Mouse (Mus musculus) myocyte (in vitro differentiated cells): ENCODE data around the gene Zdhhc21. TPM values are rescaled to one million over a fixed set of nuclear protein-coding genes. Genes with fewer than 3 reads are reported as not detected.

ENCODE experiments used
- H3K27me3 ChIP-seq: one replicate; pipeline ENCODE4 v1.6.1; 2011; ENCODE audit not compliant: control insufficient read depth, insufficient read depth, insufficient read length
- H3K36me3 ChIP-seq: one replicate; pipeline ENCODE4 v1.6.1; 2011; ENCODE audit not compliant: control insufficient read depth, insufficient read depth
- H3K4me2 ChIP-seq: one replicate; pipeline ENCODE4 v1.6.1; 2011; ENCODE audit warnings: low read depth, control low read depth
- H3K4me3 ChIP-seq: one replicate; pipeline ENCODE4 v1.5.1; 2011; ENCODE audit warnings: mild to moderate bottlenecking, control low read depth, moderate library complexity
- H3K79me2 ChIP-seq: one replicate; pipeline ENCODE4 v1.6.1; 2011; ENCODE audit not compliant: control insufficient read depth, insufficient read depth
- H3ac ChIP-seq: one replicate; pipeline ENCODE4 v1.6.1; 2011; ENCODE audit not compliant: control insufficient read depth, insufficient read length
- CEBPB ChIP-seq: IDR thresholded peaks from 2 replicates; pipeline ENCODE4 v1.6.1; 2011; ENCODE audit warnings: mild to moderate bottlenecking, moderate library complexity; ENCODE audit not compliant: poor library complexity, insufficient read depth, severe bottlenecking
- E2F4 ChIP-seq: IDR thresholded peaks from one replicate; pipeline ENCODE4 v1.6.1; 2011; ENCODE audit warnings: mild to moderate bottlenecking, control low read depth, moderate library complexity; ENCODE audit not compliant: insufficient read depth
- MAX ChIP-seq: IDR thresholded peaks from one replicate; pipeline ENCODE4 v1.6.1; 2011; ENCODE audit warnings: low read depth, mild to moderate bottlenecking, control low read depth
- MYOD1 ChIP-seq, 3 experiments: IDR thresholded peaks; one replicate each; pipeline ENCODE4 v1.6.1; 2011; ENCODE audit warnings: control low read depth in 2 of 3, low read depth in 2 of 3, mild to moderate bottlenecking in 2 of 3, moderate library complexity in 1 of 3; ENCODE audit not compliant: insufficient read length in 2 of 3, control insufficient read depth in 1 of 3
- MYOG ChIP-seq, 3 experiments: IDR thresholded peaks; one replicate each; pipeline ENCODE4 v1.6.1; 2011; ENCODE audit warnings: control low read depth in 2 of 3, low read depth in 2 of 3, mild to moderate bottlenecking in 2 of 3; ENCODE audit not compliant: insufficient read length in 2 of 3, control insufficient read depth in 1 of 3, insufficient read depth in 1 of 3
- POLR2A ChIP-seq: IDR thresholded peaks from one replicate; pipeline ENCODE4 v1.6.1; 2011; ENCODE audit warnings: low read depth, mild to moderate bottlenecking, control low read depth, moderate library complexity; ENCODE audit not compliant: insufficient read length
- POLR2AphosphoS2 ChIP-seq: IDR thresholded peaks from one replicate; pipeline ENCODE4 v1.6.1; 2011; ENCODE audit warnings: low read depth, control low read depth; ENCODE audit not compliant: insufficient read length
- REST ChIP-seq: IDR thresholded peaks from one replicate; pipeline ENCODE4 v1.6.1; 2011; ENCODE audit warnings: mild to moderate bottlenecking, control low read depth, moderate library complexity; ENCODE audit not compliant: insufficient read depth, insufficient read length
- SRF ChIP-seq: IDR thresholded peaks from one replicate; pipeline ENCODE4 v1.6.1; 2011; ENCODE audit warnings: low read depth; ENCODE audit not compliant: control insufficient read depth, insufficient read length
- TCF12 ChIP-seq: IDR thresholded peaks from one replicate; pipeline ENCODE4 v1.6.1; 2011; ENCODE audit warnings: mild to moderate bottlenecking, control low read depth; ENCODE audit not compliant: poor library complexity, insufficient read depth, severe bottlenecking
- TCF3 ChIP-seq: IDR thresholded peaks from one replicate; pipeline ENCODE4 v1.6.1; 2011; ENCODE audit warnings: low read depth, control low read depth; ENCODE audit not compliant: insufficient read length
- USF1 ChIP-seq: IDR thresholded peaks from one replicate; pipeline ENCODE4 v1.6.1; 2011; ENCODE audit warnings: low read depth, mild to moderate bottlenecking, control low read depth, moderate library complexity
- polyA plus RNA-seq: library from polyadenylated mRNA; unstranded; fragments of >200 nt; fragmentation: generic; extraction: Trizol; gene quantifications from one replicate; pipeline ENCODE4 v1.2.1, GENCODE M21; 2012; ENCODE audit warnings: missing spikeins

Gene Zdhhc21
- polyA plus RNA-seq, 1 experiment, result 3.1 TPM

- no peaks in the 10 kb centered on the region for H3K36me3 ChIP-seq
- no peak overlapping the region for H3ac ChIP-seq
- TF ChIP-seq MYOD1 (IDR thresholded peaks at IDR 0.05; ENCODE audit: control insufficient read depth in 1 of 3, insufficient read length in 2 of 3, low read depth in 2 of 3), result no peak
- TF ChIP-seq TCF12, result no peak
- no peak for TF ChIP-seq MYOG (IDR thresholded peaks at IDR 0.05; ENCODE audit: control insufficient read depth in 1 of 3, insufficient read depth in 1 of 3, insufficient read length in 2 of 3, low read depth in 2 of 3)
- no peak overlapping the region for H3K4me3 ChIP-seq
- no peaks in the 10 kb centered on the region for H3K27me3 ChIP-seq
- H3K79me2 ChIP-seq, result no peaks in the 10 kb centered on the region
- H3K4me2 ChIP-seq, result no peak overlapping the region
Observed at GRCm38 (mm10) chr4:82890585-82890984, 30.8 kb upstream of the Zdhhc21 start.

GRCm38 (mm10) chr4:82886148-82886547 lies 26.4 kb upstream of the Zdhhc21 start:
- H3K79me2 ChIP-seq, result no peaks in the 10 kb centered on the region
- no peak for TF ChIP-seq TCF3
- no peak for TF ChIP-seq E2F4
- no peak for TF ChIP-seq MYOG (IDR thresholded peaks at IDR 0.05; ENCODE audit: control insufficient read depth in 1 of 3, insufficient read depth in 1 of 3, insufficient read length in 2 of 3, low read depth in 2 of 3)
- no peak for TF ChIP-seq MAX
- TF ChIP-seq SRF, result no peak
- no peak for TF ChIP-seq TCF12
- no peak for TF ChIP-seq REST
- TF ChIP-seq MYOD1 (IDR thresholded peaks at IDR 0.05; ENCODE audit: control insufficient read depth in 1 of 3, insufficient read length in 2 of 3, low read depth in 2 of 3), result no peak
- TF ChIP-seq CEBPB, result no peak
- no peak for TF ChIP-seq POLR2AphosphoS2
- TF ChIP-seq USF1, result no peak
- TF ChIP-seq POLR2A, result no peak
- no peaks in the 10 kb centered on the region for H3K36me3 ChIP-seq

GRCm38 (mm10) chr4:82885535-82885913 lies 25.8 kb upstream of the Zdhhc21 start:
- no peaks in the 10 kb centered on the region for H3K79me2 ChIP-seq
- H3K4me3 ChIP-seq, result no peak overlapping the region
- no peaks in the 10 kb centered on the region for H3K36me3 ChIP-seq
- H3ac ChIP-seq, result no peak overlapping the region
- H3K27me3 ChIP-seq, result no peaks in the 10 kb centered on the region
- no peak overlapping the region for H3K4me2 ChIP-seq
- no peak for TF ChIP-seq MYOG (IDR thresholded peaks at IDR 0.05; ENCODE audit: control insufficient read depth in 1 of 3, insufficient read depth in 1 of 3, insufficient read length in 2 of 3, low read depth in 2 of 3)
- no peak for TF ChIP-seq E2F4
- TF ChIP-seq USF1, result no peak
- TF ChIP-seq TCF3, result no peak
- TF ChIP-seq MAX, result no peak
- TF ChIP-seq POLR2AphosphoS2, result no peak
- TF ChIP-seq CEBPB, result no peak
- TF ChIP-seq REST, result no peak

More at GRCm38 (mm10) chr4:82886148-82886547, 26.4 kb upstream of the Zdhhc21 start:
- Histone ChIP-seq H3K27me3 (no peaks in the 10 kb centered on the region), H3ac (no peak overlapping the region), H3K4me3 (no peak overlapping the region), H3K4me2 (no peak overlapping the region)

- TF ChIP-seq TCF3, result no peak
- TF ChIP-seq USF1, result no peak
- no peak for TF ChIP-seq POLR2AphosphoS2
- no peak for TF ChIP-seq MYOG (IDR thresholded peaks at IDR 0.05; ENCODE audit: control insufficient read depth in 1 of 3, insufficient read depth in 1 of 3, insufficient read length in 2 of 3, low read depth in 2 of 3)
- no peak for TF ChIP-seq E2F4
- TF ChIP-seq SRF, result no peak
- TF ChIP-seq POLR2A, result no peak
- TF ChIP-seq REST, result no peak
- TF ChIP-seq TCF12, result no peak
- no peak for TF ChIP-seq MAX
- TF ChIP-seq CEBPB, result no peak
- no peak for TF ChIP-seq MYOD1 (IDR thresholded peaks at IDR 0.05; ENCODE audit: control insufficient read depth in 1 of 3, insufficient read length in 2 of 3, low read depth in 2 of 3)
- no peaks in the 10 kb centered on the region for H3K79me2 ChIP-seq
- H3ac ChIP-seq, result no peak within 1 kb of the TSS
- H3K36me3 ChIP-seq, result no peaks in the 10 kb centered on the region
- no peak within 1 kb of the TSS for H3K4me3 ChIP-seq
- no peaks in the 10 kb centered on the region for H3K27me3 ChIP-seq
- no peak within 1 kb of the TSS for H3K4me2 ChIP-seq
Observed at GRCm38 (mm10) chr4:82884636-82885534, 25.1 kb upstream of the Zdhhc21 start, which contains the start of gene Cer1. Cer1 (minus strand) TSS chr4:82885148.

GRCm38 (mm10) chr4:82882500-82882899 lies 22.7 kb upstream of the Zdhhc21 start:
- no peak overlapping the region for H3K4me2 ChIP-seq

More at GRCm38 (mm10) chr4:82882500-82882899, 22.7 kb upstream of the Zdhhc21 start:
- H3K36me3 ChIP-seq, result no peaks in the 10 kb centered on the region
- TF ChIP-seq POLR2AphosphoS2, result no peak
- TF ChIP-seq REST, result no peak
- no peak for TF ChIP-seq USF1
- TF ChIP-seq TCF3, result no peak
- no peak for TF ChIP-seq TCF12
- TF ChIP-seq POLR2A, result no peak
- no peak for TF ChIP-seq E2F4
- no peak for TF ChIP-seq MAX
- TF ChIP-seq MYOD1 (IDR thresholded peaks at IDR 0.05; ENCODE audit: control insufficient read depth in 1 of 3, insufficient read length in 2 of 3, low read depth in 2 of 3), result no peak
- H3K79me2 ChIP-seq, result no peaks in the 10 kb centered on the region
- no peaks in the 10 kb centered on the region for H3K27me3 ChIP-seq
- no peak overlapping the region for H3K4me3 ChIP-seq
- no peak overlapping the region for H3ac ChIP-seq
